21 mouse cellular contexts compared by ENCODE assay signal in the genomic region with DNA sequence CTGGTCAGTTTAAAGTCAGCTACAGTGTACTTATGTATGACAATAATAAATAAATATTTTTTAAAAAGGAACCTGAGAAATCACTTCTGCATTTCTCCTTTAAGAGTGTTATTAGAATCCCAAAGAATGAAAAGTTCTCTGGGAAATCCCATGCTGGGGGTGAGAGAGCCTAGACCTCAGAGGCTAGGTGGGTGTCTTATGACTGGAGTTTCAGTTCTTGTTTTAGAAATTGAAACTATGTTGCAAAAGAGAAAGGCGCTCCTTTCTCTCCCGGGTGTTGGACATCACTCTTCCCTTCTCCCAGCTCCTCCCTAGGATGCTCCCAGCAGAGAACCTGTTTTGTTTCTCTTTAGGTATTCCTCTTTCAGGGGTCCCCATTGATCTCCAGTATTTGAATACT. TPM values are rescaled to one million over a fixed set of nuclear protein-coding genes. Genes with fewer than 3 reads are reported as not detected.
DNase-seq lines count a peak whose midpoint lies in the region; ATAC-seq lines count a peak whose summit lies in the region.
"Had no signal": no experiment of that assay in that cellular context is flagged by ENCODE, and none has a peak within 500 bp of the region (broad histone marks: within the 10 kb centered on the region; RNA-seq: fewer than 3 reads in every experiment).

No protein-coding gene starts in this region.

- intact Hi-C loops in left cerebral cortex, postnatal 25 days (cut with DNase I) = loop anchor here (5.0 kb wide), 1 partner anchor 268 kb away; no protein-coding TSS in a partner anchor

- 0 out of 2 replicates have a peak, but pooled peaks have one; percentile 22 for ATAC-seq in common myeloid progenitor, adult 5-6 weeks (replicated peaks; ENCODE audit: low read depth, poor library complexity, severe bottlenecking)
- ATAC-seq in megakaryocyte, adult 5-6 weeks (ENCODE audit: poor library complexity, severe bottlenecking) = peak; percentile 85
- 0 out of 2 replicates have a peak, but pooled peaks have one; percentile 27 for ATAC-seq in monocyte, adult 5-6 weeks (replicated peaks; ENCODE audit: insufficient number of reproducible peaks, low FRiP score, low TSS enrichment, poor library complexity, severe bottlenecking)
- ATAC-seq: activated CD4-positive, CD25-positive, alpha-beta regulatory T cell, adult 4 months; forebrain, embryonic 14.5 days; forebrain, embryonic 16.5 days; Patski had no signal

- DNase-seq in A20 (ENCODE audit: low read depth, low spot score) = peak; percentile 48
- no peak for DNase-seq in right cerebral cortex, postnatal 4 days
- DNase-seq in left cerebral cortex, postnatal 25 days (ENCODE audit: low spot score in 2 of 2) = no peak
- DNase-seq in left cerebral cortex, adult 8-10 months (ENCODE audit: low spot score in 2 of 2) = no peak
- no peak for DNase-seq in spleen, postnatal 4 days (ENCODE audit: low spot score in 2 of 2)
- DNase-seq: adrenal gland, adult 8-10 months; adrenal gland, postnatal 14 days; adrenal gland, postnatal 36 days; cerebellum, adult 11-12 months; cerebellum, adult 2 months; cerebellum, adult 9-10 months; cerebellum, postnatal 10 days; cerebellum, postnatal 25 days; embryo, embryonic 11 days had no signal

RNA-seq across cellular contexts. Expression of a gene that starts 27.4 kb away (rescaled TPM):
- total RNA-seq in common myeloid progenitor, adult 5-6 weeks (2017) = 25.5 and 29.4 TPM in 2 replicates
- 34.0 and 34.3 TPM in 2 replicates for total RNA-seq in megakaryocyte, adult 5-6 weeks (2015)
- total RNA-seq in megakaryocyte, adult 5-6 weeks (2017) = 43.1 and 46.5 TPM in 2 replicates
- total RNA-seq in monocyte, adult 5-6 weeks (2017) = 84.0 to 160 TPM (median 126 TPM) in 3 replicates
- total RNA-seq in left cerebral cortex, postnatal 25 days (2021) = 10 to 100 TPM; 73.4 to 81.3 TPM
- 10 to 100 TPM; 80.5 to 87.9 (median 81.8) TPM for total RNA-seq in left cerebral cortex, adult 8-10 months (2022)

Comparison
In these comparisons a context has a peak if more than half of its experiments do, and no peak if none do; other contexts are left out.
1. ATAC-seq: peak in every context shown above with its lines; median percentile 85 in megakaryocyte, adult 5-6 weeks; 27 in monocyte, adult 5-6 weeks; 22 in common myeloid progenitor, adult 5-6 weeks.